27 mouse cellular contexts compared by ENCODE assay signal in the genomic region with DNA sequence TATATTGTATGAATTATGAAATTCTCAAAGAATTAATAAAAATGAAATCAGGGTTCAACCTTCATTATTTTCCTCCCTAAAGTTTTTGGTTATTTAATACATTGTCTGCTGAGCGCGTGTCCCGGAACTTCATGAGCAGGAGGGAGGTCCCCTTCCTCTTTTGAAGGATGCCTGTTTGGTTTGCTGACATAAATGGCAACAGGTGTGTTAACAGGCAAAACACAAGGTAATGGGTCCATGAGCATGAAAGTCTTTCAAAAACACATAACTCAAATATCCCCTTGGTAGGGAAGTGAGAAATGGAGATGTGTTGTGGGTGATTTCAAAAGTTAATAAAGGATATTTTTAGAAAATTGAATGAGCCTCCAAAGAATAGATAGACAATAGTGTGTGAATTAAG.
DNase-seq lines count a peak whose midpoint lies in the region; ATAC-seq and TF ChIP-seq lines count a peak whose summit lies in the region.
"Had no signal": no experiment of that assay in that cellular context is flagged by ENCODE, and none has a peak within 500 bp of the region (broad histone marks: within the 10 kb centered on the region; RNA-seq: fewer than 3 reads in every experiment).

No protein-coding gene starts in this region.

- 0 out of 2 replicates have a peak overlapping the region, but pooled peaks have one; percentile 67 for H3K4me2 ChIP-seq in CH12.LX (ENCODE audit: insufficient read depth, low read depth, poor library complexity, severe bottlenecking)
- no peak overlapping the region for H3K4me2 ChIP-seq in stomach, postnatal 0 days (replicated peaks; ENCODE audit: low read depth)
- H3K4me2 ChIP-seq: embryonic facial prominence, embryonic 12.5 days; embryonic facial prominence, embryonic 15.5 days; forebrain, embryonic 13.5 days; heart, embryonic 13.5 days; hindbrain, embryonic 14.5 days had no signal

- TF ChIP-seq EP300 in CH12.LX (IDR thresholded peaks at IDR 0.05; ENCODE audit: low read length): peak; percentile 78
- no peak for TF ChIP-seq EP300 in stomach, postnatal 0 days (optimal IDR thresholded peaks at IDR 0.05)

- peaks cover 15 to 34% of the 10 kb centered on the region in 2 experiments; a peak in 3 of 4 replicates for H3K4me1 ChIP-seq in CH12.LX (ENCODE audit: control insufficient read depth in 1 of 2, insufficient read depth in 2 of 2)
- no peaks in the 10 kb centered on the region for H3K4me1 ChIP-seq in embryonic fibroblast, embryonic 13.5 days (ENCODE audit: control insufficient read depth, insufficient read depth, low read length)
- H3K4me1 ChIP-seq in stomach, postnatal 0 days (replicated peaks; ENCODE audit: control insufficient read depth, insufficient read depth): no peaks in the 10 kb centered on the region

- H3K36me3 ChIP-seq in CH12.LX (replicated peaks in 1 of 2; ENCODE audit: control insufficient read depth in 1 of 2, insufficient read depth in 1 of 2, low read length in 1 of 2): peaks cover 0 to 9% of the 10 kb centered on the region in 2 experiments
- no peaks in the 10 kb centered on the region for H3K36me3 ChIP-seq in stomach, postnatal 0 days (ENCODE audit: control insufficient read depth, insufficient read depth, low read length)
- H3K36me3 ChIP-seq: embryonic facial prominence, embryonic 12.5 days; embryonic facial prominence, embryonic 15.5 days; heart, embryonic 10.5 days; heart, embryonic 13.5 days had no signal

- in situ Hi-C loops in CH12.LX (cut with MboI; ENCODE audit: low pct_ligation_motif_present, low pct_unique_long_range_greater_than_20kb, low sequenced_read_pairs): no loop called here

- no peak for ATAC-seq in stomach, postnatal 0 days (ENCODE audit: low FRiP score, low TSS enrichment)
- ATAC-seq: CD4-positive, CD25-positive, alpha-beta regulatory T cell, adult 4 months; forebrain, embryonic 13.5 days; forebrain, postnatal 0 days had no signal

- WGBS in stomach, postnatal 0 days: 89% methylated on average over 3 of the region's 3 CpGs

- TF ChIP-seq RAD21 in CH12.LX (IDR thresholded peaks at IDR 0.05; ENCODE audit: low read depth, low read length): no peak

- H3K79me2 ChIP-seq in CH12.LX (replicated peaks; ENCODE audit: control insufficient read depth, extremely low read depth, insufficient read depth, poor library complexity, severe bottlenecking): no peaks in the 10 kb centered on the region; the same call in 1 of the 2 replicates

- H3K27ac ChIP-seq in CH12.LX (ENCODE audit: insufficient read depth, low read depth): no peak overlapping the region
- peak overlapping the region; percentile 83; the same call in 1 of the 2 replicates for H3K27ac ChIP-seq in embryonic fibroblast, embryonic 13.5 days (ENCODE audit: insufficient read depth, low read length)
- peak overlapping the region; percentile 19 for H3K27ac ChIP-seq in stomach, postnatal 0 days (replicated peaks)
- H3K27ac ChIP-seq: embryonic facial prominence, embryonic 12.5 days; embryonic facial prominence, embryonic 15.5 days; forebrain, embryonic 13.5 days; gastrocnemius, adult 2 months; heart, embryonic 10.5 days; heart, embryonic 13.5 days; hindbrain, embryonic 14.5 days had no signal

- TF ChIP-seq POLR2A in CH12.LX (IDR thresholded peaks at IDR 0.05; ENCODE audit: low read depth, low read length): no peak
- no peak for TF ChIP-seq POLR2A in embryonic fibroblast, embryonic 13.5 days (IDR thresholded peaks at IDR 0.05; ENCODE audit: low read depth, low read length)

- no peak for TF ChIP-seq CTCF in CH12.LX (conservative IDR thresholded peaks at IDR 0.05 in 1 of 2, IDR thresholded peaks at IDR 0.05 in 1 of 2; ENCODE audit: low read depth in 2 of 2, low read length in 2 of 2)
- no peak for TF ChIP-seq CTCF in embryonic fibroblast, embryonic 13.5 days (IDR thresholded peaks at IDR 0.05; ENCODE audit: borderline replicate concordance, insufficient read depth, low read length)
- TF ChIP-seq CTCF in stomach, postnatal 0 days (IDR thresholded peaks at IDR 0.05; ENCODE audit: low read depth): no peak

- H3K27me3 ChIP-seq in CH12.LX (replicated peaks): no peaks in the 10 kb centered on the region
- no peaks in the 10 kb centered on the region for H3K27me3 ChIP-seq in stomach, postnatal 0 days (ENCODE audit: control insufficient read depth, insufficient read depth, low read length)
- H3K27me3 ChIP-seq: embryonic facial prominence, embryonic 12.5 days; embryonic facial prominence, embryonic 15.5 days; forebrain, embryonic 13.5 days; heart, embryonic 13.5 days had no signal

- dilution Hi-C loops in CH12.LX (cut with MboI; ENCODE audit: extremely low pct_ligation_motif_present, extremely low pct_unique_long_range_greater_than_20kb, low sequenced_read_pairs): no loop called here

- no peak overlapping the region for H3K9ac ChIP-seq in CH12.LX (ENCODE audit: insufficient read depth, low read depth)
- H3K9ac ChIP-seq in stomach, postnatal 0 days (ENCODE audit: low read length): no peak overlapping the region
- H3K9ac ChIP-seq: embryonic facial prominence, embryonic 12.5 days; embryonic facial prominence, embryonic 15.5 days; forebrain, embryonic 13.5 days; forebrain, postnatal 0 days; heart, embryonic 13.5 days; hindbrain, embryonic 14.5 days had no signal

- H3K9me3 ChIP-seq in CH12.LX (replicated peaks; ENCODE audit: low read length): peaks cover 3% of the 10 kb centered on the region
- H3K9me3 ChIP-seq in stomach, postnatal 0 days (ENCODE audit: control insufficient read depth, low read length): no peaks in the 10 kb centered on the region
- H3K9me3 ChIP-seq: embryonic facial prominence, embryonic 12.5 days; embryonic facial prominence, embryonic 15.5 days; forebrain, embryonic 13.5 days; heart, embryonic 13.5 days had no signal

- H3K4me3 ChIP-seq in CH12.LX (replicated peaks in 1 of 3; ENCODE audit: low read depth in 2 of 3, low read length in 2 of 3, poor library complexity in 1 of 3): no peak overlapping the region
- H3K4me3 ChIP-seq in embryonic fibroblast, embryonic 13.5 days (ENCODE audit: insufficient read depth, low read length): no peak overlapping the region
- H3K4me3 ChIP-seq in stomach, postnatal 0 days (ENCODE audit: low read depth, low read length): no peak overlapping the region
- H3K4me3 ChIP-seq: embryonic facial prominence, embryonic 12.5 days; embryonic facial prominence, embryonic 15.5 days; erythroblast, embryonic 14.5 days; forebrain, embryonic 13.5 days; gastrocnemius, adult 2 months; heart, embryonic 10.5 days; heart, embryonic 13.5 days had no signal

- DNase-seq in heart, adult 11 months: peak; percentile 4
- no peak for DNase-seq in heart, adult 9 months (ENCODE audit: low spot score in 2 of 2)
- peak; percentile 68 for DNase-seq in CH12.LX (ENCODE audit: extremely low read depth)
- no peak for DNase-seq in stomach, postnatal 0 days (ENCODE audit: low spot score)
- no peak for DNase-seq in cerebellum, adult 9-10 months
- DNase-seq in ovary, adult 18-20 months (ENCODE audit: low spot score): no peak
- DNase-seq: adrenal gland, adult 8-10 months; adrenal gland, postnatal 36 days; cerebellum, adult 18-20 months; cerebellum, adult 9-11 months; cerebellum, postnatal 25 days; forebrain, postnatal 0 days; gastrocnemius, adult 2 months; gastrocnemius, postnatal 14 days; heart, adult 18-20 months; heart, postnatal 14 days; heart, postnatal 4 days; kidney, adult 18-20 months had no signal

TF ChIP-seq in CH12.LX, 34 proteins besides CTCF, POLR2A, EP300 and RAD21:
- TF ChIP-seq TCF12 (IDR thresholded peaks at IDR 0.05; ENCODE audit: low read depth, low read length): peak; percentile 60; the same call in 1 of the 2 replicates
- TF ChIP-seq IRF4 (IDR thresholded peaks at IDR 0.05; ENCODE audit: low read depth, low read length): peak; percentile 79
- TF ChIP-seq JUN (IDR thresholded peaks at IDR 0.05; ENCODE audit: insufficient read depth, low read depth, low read length): 0 out of 2 replicates have a peak, but pooled peaks have one; percentile 10
- no peak for TF ChIP-seq MAFK (IDR thresholded peaks at IDR 0.05; ENCODE audit: insufficient replicate concordance, low read length)
- TF ChIP-seq MEF2A (IDR thresholded peaks at IDR 0.05; ENCODE audit: borderline replicate concordance, low read depth, low read length): peak; percentile 86
- TF ChIP-seq BHLHE40 (IDR thresholded peaks at IDR 0.05; ENCODE audit: low read depth, low read length): peak; percentile 66
- 0 out of 2 replicates have a peak, but pooled peaks have one; percentile 30 for TF ChIP-seq CHD2 (IDR thresholded peaks at IDR 0.05; ENCODE audit: low read length)
- TF ChIP-seq RCOR1 (conservative IDR thresholded peaks at IDR 0.05; ENCODE audit: low read depth, low read length): no peak
- TF ChIP-seq MYC (IDR thresholded peaks at IDR 0.05; ENCODE audit: low read depth, low read length): no peak
- TF ChIP-seq MAX (IDR thresholded peaks at IDR 0.05; ENCODE audit: low read length): 0 out of 2 replicates have a peak, but pooled peaks have one; percentile 39
- TF ChIP-seq ELF1 (IDR thresholded peaks at IDR 0.05; ENCODE audit: low read depth, low read length): 0 out of 2 replicates have a peak, but pooled peaks have one; percentile 55
- TF ChIP-seq ETS1 (conservative IDR thresholded peaks at IDR 0.05; ENCODE audit: low read depth, low read length): peak; percentile 59

Comparison
In these comparisons a context has a peak if more than half of its experiments do, and no peak if none do; other contexts are left out.
1. DNase-seq: peak in heart, adult 11 months (single experiment) and CH12.LX (single experiment); none in heart, adult 9 months (0 of 2), stomach, postnatal 0 days (single experiment), cerebellum, adult 9-10 months (single experiment) and ovary, adult 18-20 months (single experiment).